Mouse (Mus musculus) B cell, adult 2 months (primary cell): Measurements from ENCODE around the gene Gm21800.
"Not testable (repeated sequence)": the region's sequence is repeated elsewhere in the genome, so short reads cannot be mapped to it uniquely, and the experiment has no call there.

Experiments
- DNase-seq, 2 experiments: peaks; one replicate each; pipeline ENCODE4 v3.0.0; 2022

Gm21800 gene

GRCm38 (mm10) chrY:41406198-41406597 is at the start of gene Gm21800:
Gene Gm21800, plus strand, starts transcription at chrY:41406498.
- not testable (repeated sequence) for DNase-seq
